Mouse (Mus musculus) heart, postnatal 25 days (tissue): ENCODE data around the gene Uaca. TPM values are rescaled to one million over a fixed set of nuclear protein-coding genes. Genes with fewer than 3 reads are reported as not detected.

Source experiments
- DNase-seq: peaks from one replicate; pipeline ENCODE4 v3.0.0; 2022; ENCODE audit warnings: low spot score
- intact Hi-C: fragments of 180-260 bp; cut with DNase I; formaldehyde crosslinking; loops from one replicate; pipeline ENCODE4 v1.15.1; 2025
- total RNA-seq, 2 experiments: library from RNA; stranded (reverse); gene quantifications; 2 replicates each; pipeline ENCODE4 v1.2.3; 2021

Uaca gene
- total RNA-seq, 2 experiments from 2014 or later, result 44.6 to 50.0 TPM

DNA sequence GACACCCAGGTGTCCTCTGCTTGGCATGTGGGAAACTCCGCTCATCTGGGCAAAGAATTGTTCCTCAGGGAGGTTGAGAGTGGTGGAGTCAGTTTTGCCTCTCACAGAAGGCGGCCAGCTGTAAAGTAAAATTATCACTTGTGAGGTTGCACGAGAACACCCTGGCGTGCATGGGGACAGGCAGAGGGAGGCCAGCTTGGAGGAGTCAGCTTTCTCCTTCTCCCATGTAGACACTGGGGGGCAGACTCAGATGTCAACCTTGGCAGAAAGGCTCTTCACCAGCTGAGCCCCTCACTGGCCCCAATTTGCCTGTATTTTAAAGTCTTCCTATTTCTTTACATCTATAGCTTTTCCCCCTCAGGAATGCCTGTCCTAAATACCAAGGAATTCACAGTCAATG is 35.3 kb downstream of the Uaca start:
- intact Hi-C loops, result no loop called here
- DNase-seq, result no peak

DNA sequence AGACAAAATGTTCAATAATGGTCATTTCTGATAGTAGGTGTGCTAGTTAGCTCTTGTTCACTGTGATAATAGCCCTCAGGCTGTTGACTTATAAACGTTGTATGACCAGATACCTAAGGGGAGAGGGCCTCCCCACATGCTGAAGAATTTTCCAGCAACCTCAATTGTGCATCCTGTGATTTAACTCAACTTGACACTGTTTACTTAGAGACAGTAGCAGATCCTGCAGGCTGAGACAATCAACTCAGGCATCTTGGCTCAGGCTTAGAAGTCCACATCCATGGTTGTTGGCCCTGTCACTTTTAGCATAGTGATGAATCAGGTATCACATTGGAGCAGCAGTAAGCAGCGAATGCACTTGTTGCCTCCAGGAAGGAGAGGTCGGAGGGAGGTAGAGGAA is 35.7 kb downstream of the Uaca start:
- no peak for DNase-seq
- intact Hi-C loops, result no loop called here

DNA sequence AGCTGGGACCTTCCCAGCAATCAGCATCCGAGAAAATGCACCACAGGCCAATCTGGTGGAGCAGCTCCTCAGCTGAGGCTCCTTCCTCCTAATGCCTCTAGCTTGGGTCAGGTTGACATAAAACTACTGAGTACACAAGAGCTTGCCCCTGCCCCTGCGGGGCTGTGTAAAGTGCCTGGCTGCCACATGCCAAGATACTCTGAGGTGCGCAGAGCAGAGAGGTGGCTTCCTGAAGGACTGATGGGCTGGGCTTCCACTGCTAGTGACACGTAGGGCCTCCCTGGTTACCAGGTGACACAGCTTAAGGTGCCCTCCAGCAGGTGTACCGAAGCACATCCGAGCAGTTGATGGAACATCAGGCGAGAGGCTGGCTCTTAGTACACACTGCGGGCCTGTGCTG is 37.9 kb downstream of the Uaca start:
- intact Hi-C loops, result no loop called here
- no peak for DNase-seq

DNA sequence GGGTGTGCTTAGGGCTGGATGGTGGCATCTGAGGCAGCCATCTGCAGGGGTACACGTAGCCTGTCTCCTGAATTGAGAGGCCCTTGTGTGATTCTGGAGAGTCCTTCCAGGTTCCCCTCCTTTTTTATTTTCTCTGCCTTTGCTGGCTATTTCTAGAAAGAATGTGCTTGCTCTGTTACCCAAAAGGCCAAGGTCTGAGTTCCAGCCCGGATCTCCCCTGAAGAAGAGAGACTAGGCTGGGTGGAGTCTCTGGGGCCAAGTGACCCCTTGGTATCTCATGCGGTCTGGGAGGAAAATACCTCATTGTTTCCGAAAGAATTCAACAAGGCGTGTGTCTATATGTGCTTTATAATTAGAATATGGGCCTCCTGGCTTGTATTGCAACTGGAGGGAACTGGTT is 41.8 kb downstream of the Uaca start:
- no peak for DNase-seq
- intact Hi-C loops, result no loop called here

DNA sequence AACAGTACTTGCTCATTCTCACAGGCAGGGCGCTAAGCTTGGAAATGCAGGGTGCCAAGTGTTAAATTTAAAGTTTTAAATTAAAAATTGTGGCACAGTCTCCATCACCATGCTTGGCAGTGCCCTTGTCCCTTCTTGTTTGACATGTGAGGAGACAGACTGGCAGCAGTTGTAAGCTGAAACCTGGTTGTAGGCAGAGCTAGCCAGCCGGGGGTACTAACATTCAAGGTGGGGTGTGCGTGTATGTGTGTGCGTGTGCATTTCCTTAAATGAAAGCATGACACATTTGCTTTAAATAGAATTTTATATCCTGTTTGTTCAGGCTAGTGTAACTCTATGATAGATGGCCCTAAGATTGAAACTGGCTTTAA is 42.7 kb downstream of the Uaca start:
- DNase-seq, result no peak

DNA sequence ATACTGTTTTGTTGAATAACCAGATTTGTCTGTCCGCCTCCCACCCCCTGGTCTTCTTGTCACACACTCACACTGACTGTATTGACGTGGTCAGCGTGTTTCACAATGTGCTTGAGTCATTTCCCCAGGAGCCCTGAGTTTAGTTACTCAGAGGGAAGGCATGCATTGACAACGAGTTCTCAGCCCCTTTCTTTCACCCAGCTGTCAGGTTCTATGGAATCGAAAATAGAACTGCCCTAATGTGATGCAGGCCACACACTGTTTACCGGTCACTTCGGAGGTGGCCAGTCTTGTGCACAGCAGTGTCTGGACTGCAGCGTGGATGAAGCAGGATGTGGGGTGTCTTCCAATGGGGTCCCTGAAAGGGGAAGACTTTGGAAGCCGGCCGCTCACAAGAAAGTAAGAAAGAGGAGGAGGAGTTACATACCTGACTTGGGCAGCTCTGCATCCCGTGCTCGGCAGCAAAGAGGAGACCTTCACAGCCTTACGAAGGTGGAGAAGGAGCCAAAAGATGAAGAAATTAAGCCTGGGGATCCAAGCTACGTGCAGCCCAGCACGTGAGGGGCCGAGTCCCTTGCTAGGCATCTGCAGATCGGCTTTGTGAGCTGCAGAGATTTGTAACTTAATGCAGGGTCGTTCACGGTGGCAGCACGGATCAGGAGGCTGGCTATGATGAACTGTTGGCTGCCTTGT is 43.3 kb downstream of the Uaca start:
- peak; percentile 51 for DNase-seq
- intact Hi-C loops, result no loop called here

More for the DNA sequence above, 42.7 kb downstream of the Uaca start:
- intact Hi-C loops, result no loop called here

DNA sequence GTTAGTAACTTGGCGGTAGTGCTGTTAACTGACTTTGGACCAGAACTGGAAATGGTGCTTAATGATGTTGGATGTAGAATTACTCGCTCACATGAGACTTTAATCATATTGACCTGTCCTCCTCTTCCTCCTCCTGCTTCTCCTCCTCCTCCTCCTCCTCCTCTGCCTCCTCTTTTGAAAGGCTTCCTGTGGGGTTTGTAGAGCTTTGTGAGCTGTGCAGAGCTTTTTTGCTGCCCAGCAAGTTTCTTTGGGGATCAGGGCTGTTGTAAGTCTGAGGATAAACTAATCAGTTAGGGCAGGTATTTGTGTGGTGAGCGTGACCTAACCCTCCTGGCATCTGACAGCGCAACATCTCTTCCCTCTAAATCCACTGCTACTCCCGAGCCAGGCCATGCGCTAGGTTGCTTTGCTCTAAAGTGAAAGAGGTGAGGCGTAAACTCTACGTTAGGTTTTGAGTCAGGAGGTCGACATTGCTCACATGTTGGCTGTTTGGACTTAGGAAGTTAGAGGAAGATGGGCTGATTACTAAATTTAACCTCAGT is 44.1 kb downstream of the Uaca start:
- no peak for DNase-seq
- intact Hi-C loops, result no loop called here

DNA sequence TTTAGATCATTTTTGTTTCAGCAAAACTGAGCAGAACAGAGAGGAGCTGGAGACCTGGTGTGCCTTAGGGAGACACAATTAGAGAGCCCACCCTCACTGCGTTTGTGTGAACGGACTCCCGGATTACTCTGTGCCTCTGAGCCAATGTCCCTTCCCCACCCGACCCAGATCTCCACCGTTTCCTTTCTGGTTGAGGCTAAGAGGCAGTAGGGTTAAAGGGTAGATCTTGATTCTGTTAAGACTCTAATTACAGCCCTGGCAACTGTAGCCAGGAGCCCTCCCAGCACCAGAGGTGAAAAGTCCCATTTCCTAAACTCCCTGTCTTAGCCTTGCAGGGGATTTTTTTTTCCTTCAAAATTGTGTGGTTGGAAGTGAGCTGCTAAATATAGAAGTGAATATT is 47.1 kb downstream of the Uaca start:
- intact Hi-C loops, result no loop called here
- DNase-seq, result no peak

DNA sequence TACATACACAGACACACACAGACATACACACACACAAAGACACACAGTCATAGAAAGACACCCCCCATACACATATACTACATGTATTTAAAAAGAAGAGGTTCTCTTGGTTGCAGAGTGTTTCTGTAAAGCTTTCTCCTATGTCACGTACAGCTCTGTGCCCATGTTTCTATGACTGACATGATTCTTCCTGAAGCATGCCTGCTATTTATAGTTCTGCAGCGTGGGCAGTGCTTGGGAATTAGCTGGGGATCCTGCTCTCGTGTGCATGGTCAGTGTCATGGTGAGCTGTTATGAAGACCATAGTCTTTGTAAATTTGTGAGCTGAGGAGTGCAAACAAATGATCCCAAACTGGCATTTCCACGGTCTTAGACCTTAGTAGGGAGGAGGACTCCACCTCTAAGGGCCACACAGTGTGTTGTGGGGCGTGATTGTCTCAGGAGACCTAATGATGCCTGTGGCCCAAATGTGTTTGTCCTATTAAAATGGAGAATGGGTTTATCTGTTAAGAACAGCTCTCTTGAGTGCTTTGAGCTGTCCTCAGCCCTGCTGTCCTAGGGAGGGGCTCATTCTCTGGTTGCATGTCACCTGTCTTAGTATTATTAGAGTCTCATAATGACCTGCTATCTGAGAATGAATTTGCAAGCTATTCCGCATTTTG is 49.2 kb downstream of the Uaca start:
- no peak for DNase-seq
- intact Hi-C loops, result no loop called here

DNA sequence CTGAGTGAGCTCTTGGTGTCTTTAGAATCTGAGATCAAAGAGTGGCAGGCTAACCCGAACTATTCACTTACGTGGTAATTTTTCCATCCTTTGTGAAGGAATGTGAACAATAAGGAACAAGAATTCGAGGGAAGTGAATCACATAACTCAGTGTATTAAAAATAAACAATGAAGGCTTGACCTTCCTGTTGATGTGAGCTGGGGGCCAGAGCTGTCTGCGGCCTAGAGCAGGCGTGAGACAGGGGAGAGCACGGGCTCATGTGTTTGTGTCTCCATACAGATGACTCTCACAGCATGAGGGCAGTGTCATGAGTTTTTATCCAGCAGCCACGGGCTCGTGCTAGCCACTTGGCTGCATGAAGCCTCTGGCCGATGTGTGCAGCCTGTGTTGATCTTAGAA is 54.4 kb downstream of the Uaca start:
- intact Hi-C loops, result loop anchor here (2.0 kb wide), 1 partner anchor 14 kb away; no protein-coding TSS in a partner anchor
- DNase-seq, result no peak

DNA sequence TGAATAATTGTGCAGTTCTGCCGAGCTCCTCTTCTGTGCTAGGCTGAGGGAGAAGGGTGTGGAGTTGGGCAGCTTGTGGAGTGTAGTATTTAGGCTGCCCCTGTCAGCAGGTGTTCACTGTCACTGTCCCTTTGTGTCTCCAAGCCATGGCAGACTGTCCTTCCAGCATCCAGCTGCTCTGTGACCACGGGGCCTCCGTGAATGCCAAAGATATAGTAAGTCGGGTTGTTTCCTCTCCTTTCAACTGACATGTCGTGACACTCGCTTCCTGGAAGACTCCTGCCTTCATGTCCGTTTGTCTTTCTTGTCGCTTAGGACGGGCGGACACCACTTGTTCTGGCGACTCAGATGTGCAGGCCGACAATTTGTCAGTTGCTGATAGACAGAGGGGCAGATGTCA is 55.6 kb downstream of the Uaca start:
- no peak for DNase-seq
- intact Hi-C loops, result loop anchor here (2.0 kb wide), 1 partner anchor 15 kb away; no protein-coding TSS in a partner anchor

DNA sequence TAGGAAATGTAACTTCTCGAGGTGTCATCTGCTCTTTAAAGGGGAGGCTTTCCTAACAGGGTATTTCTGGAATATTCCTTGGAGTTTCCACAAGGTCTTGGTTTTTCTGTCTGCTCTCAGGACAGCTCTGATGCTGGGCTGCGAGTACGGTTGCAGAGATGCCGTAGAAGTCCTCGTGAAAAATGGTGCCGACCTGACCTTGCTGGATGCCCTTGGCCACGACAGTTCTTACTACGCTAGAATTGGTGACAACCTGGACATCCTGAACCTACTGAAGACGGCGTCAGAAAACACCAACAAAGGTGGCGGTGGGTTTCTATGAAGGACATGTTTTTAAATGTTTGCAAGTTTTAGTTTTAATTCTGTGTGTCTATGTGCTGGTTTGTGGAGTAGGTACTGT is 59.9 kb downstream of the Uaca start:
- no peak for DNase-seq
- intact Hi-C loops, result no loop called here

DNA sequence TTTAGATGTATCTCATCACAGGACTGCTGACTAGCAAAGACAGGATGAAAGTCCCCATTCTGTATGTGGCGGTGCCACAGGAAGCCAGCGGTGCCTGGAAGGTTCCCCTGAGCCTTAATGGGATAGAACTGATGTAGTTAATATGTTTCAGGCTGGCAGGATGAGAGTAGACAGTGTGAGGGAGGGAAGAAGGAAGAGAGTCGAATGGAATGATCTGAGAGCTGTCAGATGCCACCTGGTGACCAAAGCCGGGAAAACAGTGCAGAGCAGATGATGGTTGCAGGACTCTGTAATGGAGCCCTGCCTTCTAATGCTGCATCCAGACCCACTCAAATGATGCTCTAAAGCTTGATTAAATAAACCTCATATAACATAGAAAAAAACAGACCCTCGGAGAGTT is 63.5 kb downstream of the Uaca start:
- intact Hi-C loops, result loop anchor here (1.0 to 5.0 kb wide), 3 partner anchors 38 to 141 kb away; no protein-coding TSS in a partner anchor
- no peak for DNase-seq

DNA sequence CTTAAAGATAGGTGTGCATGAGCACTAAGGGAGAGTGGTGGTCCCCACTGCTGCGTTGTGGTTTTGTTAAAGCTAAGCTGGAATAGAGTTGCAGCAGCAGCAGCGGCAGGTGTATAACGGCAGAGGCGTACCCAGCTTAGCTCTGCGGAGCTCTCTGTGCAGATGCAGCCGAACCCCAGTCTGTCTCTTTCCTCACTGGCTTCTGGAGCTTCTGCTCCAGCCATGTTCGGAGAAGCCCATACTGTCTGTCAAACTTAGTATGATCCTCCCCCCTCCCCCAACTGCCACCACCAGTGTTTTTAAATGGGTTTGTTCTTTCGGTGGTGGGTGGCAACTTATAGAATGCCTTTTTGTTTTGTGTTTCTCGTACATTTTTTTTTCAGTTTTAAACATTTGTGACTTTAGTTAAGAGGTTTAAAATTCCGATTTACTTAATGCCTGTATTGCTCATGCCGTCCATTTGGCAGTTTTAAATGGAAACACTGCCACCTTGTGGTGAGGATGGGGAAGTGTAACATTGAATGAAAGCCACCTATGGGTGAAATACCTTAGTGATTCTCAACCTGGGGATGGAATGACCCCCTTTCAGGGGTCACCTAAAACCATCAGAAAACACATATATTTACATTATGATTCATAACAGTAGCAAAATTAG is 64.1 kb downstream of the Uaca start:
- intact Hi-C loops, result loop anchor here (1.0 to 5.0 kb wide), 3 partner anchors 38 to 141 kb away; no protein-coding TSS in a partner anchor
- no peak for DNase-seq

DNA sequence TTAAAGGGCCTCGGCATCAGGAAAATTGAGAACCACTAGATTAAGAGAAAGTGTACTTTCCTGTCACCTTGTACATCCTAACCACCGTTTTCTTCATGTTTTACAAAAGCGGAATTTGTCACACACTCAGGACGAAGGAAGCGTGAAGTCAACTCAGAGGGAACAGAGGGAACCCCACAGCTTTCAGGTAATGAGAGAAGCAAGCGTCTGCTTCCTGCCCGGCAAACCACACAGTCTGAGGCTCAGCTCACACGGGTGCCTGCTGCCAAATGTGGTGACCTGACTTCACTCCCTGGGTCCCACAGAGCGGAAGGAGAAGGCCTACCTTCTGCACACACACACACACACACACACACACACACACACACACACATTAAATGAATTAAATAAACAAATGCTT is 64.7 kb downstream of the Uaca start:
- no peak for DNase-seq
- intact Hi-C loops, result loop anchor here (5.0 kb wide), 1 partner anchor 142 kb away; no protein-coding TSS in a partner anchor

DNA sequence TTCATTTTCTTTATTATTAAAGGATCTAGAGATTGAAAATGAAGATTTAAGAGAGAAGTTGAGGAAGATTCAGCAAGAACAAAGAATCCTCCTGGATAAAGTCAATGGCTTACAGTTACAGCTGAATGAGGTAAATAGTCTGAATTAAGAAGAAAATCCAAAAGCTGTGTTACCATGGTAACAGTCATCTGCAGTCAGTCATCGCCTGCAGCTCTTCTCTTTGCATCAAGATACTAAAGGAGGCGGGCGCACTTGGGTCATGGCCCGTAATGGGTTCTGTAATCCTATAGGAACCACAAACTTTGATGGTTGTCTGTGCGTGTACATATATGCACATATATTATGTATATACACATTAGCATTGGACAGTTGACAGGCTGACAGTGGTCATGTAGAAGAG is 66.7 kb downstream of the Uaca start:
- DNase-seq, result no peak
- intact Hi-C loops, result no loop called here

DNA sequence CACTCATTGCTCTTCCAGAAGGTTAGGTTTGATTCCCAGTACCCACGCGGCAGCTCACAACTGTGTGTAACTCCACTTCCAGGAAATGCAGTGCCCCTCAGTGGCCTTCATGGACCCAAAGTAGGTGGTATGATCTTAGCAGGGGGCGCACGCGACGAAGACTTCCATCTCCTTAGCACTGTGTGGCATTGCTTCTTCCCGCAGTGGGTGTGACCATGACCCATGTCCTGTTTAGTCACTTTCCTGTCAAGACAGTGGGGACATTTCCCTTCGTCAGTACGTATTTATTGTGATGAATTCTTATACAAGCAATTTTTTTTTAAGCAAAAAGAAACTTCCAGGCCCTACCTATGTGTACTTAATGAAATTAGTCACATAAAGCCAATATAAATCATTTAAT is 70.3 kb downstream of the Uaca start:
- no peak for DNase-seq
- intact Hi-C loops, result no loop called here

DNA sequence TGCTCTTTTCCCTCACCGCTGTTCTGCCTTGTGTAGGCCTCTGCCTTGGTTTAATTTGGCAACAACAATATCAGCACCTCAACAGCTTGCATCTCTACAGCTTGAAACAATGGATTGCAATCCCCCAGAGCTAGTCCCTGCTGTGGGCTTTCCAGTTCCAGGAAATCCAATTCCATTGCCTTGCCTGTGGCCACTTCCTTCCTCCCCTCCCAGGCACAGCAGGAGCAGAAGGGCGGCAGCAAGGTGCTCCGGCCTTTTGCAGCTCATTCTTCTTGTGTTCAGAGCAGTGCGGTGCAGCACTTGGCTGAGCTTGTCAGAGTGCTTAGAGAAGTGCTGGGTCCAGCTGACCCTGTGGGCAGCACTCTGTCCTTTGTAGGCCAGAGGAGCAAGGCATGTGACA is 71.5 kb downstream of the Uaca start:
- DNase-seq, result peak; percentile 51

DNA sequence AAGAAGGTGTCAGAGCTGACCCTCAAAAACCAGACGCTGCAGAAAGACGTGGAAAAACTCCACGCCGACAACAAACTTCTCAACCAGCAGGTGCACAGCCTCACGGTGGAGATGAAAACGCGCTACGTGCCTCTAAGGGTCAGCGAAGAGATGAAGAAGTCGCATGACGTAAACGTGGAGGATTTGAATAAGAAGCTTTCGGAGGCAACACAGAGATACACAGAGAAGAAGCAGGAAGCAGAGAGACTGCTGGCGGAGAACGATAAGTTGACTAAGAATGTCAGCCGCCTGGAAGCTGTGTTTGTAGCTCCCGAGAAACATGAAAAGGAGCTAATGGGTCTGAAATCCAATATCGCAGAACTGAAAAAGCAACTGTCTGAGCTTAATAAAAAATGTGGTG is 76.1 kb downstream of the Uaca start:
- intact Hi-C loops, result no loop called here
- DNase-seq, result no peak

More for the DNA sequence above, 71.5 kb downstream of the Uaca start:
- intact Hi-C loops, result no loop called here

DNA sequence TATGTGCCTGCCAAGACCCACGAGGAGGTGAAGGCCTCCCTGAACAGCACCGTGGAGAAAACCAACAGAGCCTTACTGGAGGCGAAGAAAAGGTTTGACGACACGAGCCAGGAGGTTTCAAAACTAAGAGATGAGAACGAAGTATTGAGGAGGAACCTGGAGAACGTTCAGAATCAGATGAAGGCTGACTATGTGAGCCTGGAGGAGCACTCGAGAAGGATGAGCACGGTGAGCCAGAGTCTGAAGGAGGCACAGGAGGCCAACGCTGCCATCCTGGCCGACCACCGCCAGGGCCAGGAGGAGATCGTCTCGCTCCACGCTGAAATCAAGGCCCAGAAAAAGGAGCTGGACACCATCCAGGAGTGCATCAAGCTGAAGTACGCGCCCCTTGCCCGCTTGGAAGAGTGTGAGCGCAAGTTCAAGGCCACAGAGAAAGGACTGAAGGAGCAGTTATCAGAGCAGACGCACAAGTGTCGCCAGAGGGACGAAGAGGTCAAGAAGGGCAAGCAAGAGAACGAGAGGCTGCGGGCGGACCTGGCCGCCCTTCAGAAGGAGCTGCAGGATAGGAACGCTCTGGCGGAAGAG is 76.7 kb downstream of the Uaca start:
- intact Hi-C loops, result no loop called here
- no peak for DNase-seq
